Mouse (Mus musculus) midbrain, embryonic 10.5 days (tissue): ENCODE results near the gene Cdc42ep1. TPM values are rescaled to one million over a fixed set of nuclear protein-coding genes. Genes with fewer than 3 reads are reported as not detected.
A peak's percentile ranks its signal among the peaks of the same experiment; 100 is the strongest.

Experiments
- DNase-seq: peaks from one replicate; pipeline ENCODE4 v3.0.0-alpha.2; 2017; ENCODE audit warnings: low spot score
- H3K27ac ChIP-seq: fragments of 300-500 bp; sonication (generic); replicated peaks from 2 replicates; pipeline ENCODE4 v1.5.1; 2016; ENCODE audit warnings: mild to moderate bottlenecking
- H3K27me3 ChIP-seq: fragments of 300-500 bp; sonication (generic); 2 replicates; pipeline ENCODE4 v1.6.1; 2016; ENCODE audit warnings: low read depth, mild to moderate bottlenecking; ENCODE audit not compliant: poor library complexity, severe bottlenecking
- H3K36me3 ChIP-seq: fragments of 300-500 bp; sonication (generic); 2 replicates; pipeline ENCODE4 v1.6.1; 2016; ENCODE audit warnings: mild to moderate bottlenecking, moderate library complexity
- H3K4me1 ChIP-seq: fragments of 300-500 bp; sonication (generic); 2 replicates; pipeline ENCODE4 v1.6.1; 2016
- H3K4me3 ChIP-seq: fragments of 300-500 bp; sonication (generic); 2 replicates; pipeline ENCODE4 v1.5.1; 2016; ENCODE audit warnings: mild to moderate bottlenecking, moderate library complexity
- H3K9me3 ChIP-seq: fragments of 300-500 bp; sonication (generic); replicated peaks from 2 replicates; pipeline ENCODE4 v1.6.1; 2016; ENCODE audit warnings: mild to moderate bottlenecking
- WGBS: fragments of 180-500 bp; shearing (Covaris S2); methylation state at CpG from one replicate; pipeline ENCODE4 v1.1.7; 2016; 5-methylcytosine and 5-hydroxymethylcytosine counted together
- polyA plus RNA-seq: library from polyadenylated mRNA; unstranded; fragments of >200 nt; fragmentation: Nextera tagmentation; extraction: Ambion mirVana; gene quantifications from 2 replicates; pipeline ENCODE4 v1.2.1, GENCODE M21; 2016

Gene Cdc42ep1
- polyA plus RNA-seq, 1 experiment from 2014 or later, result 14.3 TPM

DNA sequence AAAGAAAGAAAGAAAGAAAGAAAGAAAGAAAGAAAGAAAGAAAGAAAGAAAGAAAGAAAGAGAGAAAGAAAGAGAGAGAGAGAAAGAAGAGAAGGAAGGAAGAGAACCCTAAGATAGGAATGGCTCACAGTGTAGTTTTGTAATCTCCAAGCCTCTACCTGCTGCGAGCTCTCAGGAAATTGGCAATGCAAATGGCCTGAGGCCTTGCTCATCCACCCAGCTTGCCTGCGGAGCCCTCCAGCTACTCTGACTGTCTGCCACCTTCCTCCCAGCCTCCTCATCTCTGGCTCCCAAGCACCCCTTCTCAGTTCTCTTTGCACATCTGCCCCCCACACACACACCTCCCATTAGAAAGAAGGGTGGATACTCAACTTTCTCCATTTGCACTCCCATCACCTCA lies 33.4 kb upstream of the Cdc42ep1 start:
- Histone ChIP-seq H3K4me3 (no peak overlapping the region), H3K36me3 (no peaks in the 10 kb centered on the region), H3K9me3 (no peaks in the 10 kb centered on the region), H3K4me1 (peaks cover 16% of the 10 kb centered on the region), H3K27me3 (peaks cover 44% of the 10 kb centered on the region), H3K27ac (no peak overlapping the region)
- DNase-seq, result no peak
- WGBS, result 82% methylated on average over 2 of the region's 2 CpGs

DNA sequence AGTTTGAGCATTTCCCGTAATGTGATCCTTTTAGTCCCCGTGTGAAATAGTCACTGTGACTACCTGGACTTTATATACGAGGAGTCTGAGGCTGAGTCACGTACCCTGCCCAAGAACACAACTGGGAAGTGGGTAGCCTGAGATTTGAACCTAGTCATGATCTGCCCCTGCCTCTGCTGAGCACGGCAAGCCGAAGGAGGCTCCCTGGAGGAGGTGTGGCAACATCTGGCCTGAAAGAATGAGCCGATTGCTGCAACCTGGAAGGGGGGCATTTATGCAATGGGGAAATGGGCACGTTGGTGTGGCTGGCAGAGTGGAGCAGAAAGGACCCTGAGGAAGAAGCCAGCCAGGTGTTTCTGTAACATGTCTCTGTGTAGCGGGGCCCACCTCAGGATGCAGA lies 32.7 kb upstream of the Cdc42ep1 start:
- H3K27ac ChIP-seq, result no peak overlapping the region
- H3K4me3 ChIP-seq, result no peak overlapping the region
- WGBS, result 80% methylated on average over 9 of the region's 9 CpGs
- H3K4me1 ChIP-seq, result peaks cover 8% of the 10 kb centered on the region; the same call in 1 of the 2 replicates
- no peaks in the 10 kb centered on the region for H3K9me3 ChIP-seq
- no peaks in the 10 kb centered on the region for H3K36me3 ChIP-seq
- no peak for DNase-seq
- H3K27me3 ChIP-seq, result peaks cover 37% of the 10 kb centered on the region

DNA sequence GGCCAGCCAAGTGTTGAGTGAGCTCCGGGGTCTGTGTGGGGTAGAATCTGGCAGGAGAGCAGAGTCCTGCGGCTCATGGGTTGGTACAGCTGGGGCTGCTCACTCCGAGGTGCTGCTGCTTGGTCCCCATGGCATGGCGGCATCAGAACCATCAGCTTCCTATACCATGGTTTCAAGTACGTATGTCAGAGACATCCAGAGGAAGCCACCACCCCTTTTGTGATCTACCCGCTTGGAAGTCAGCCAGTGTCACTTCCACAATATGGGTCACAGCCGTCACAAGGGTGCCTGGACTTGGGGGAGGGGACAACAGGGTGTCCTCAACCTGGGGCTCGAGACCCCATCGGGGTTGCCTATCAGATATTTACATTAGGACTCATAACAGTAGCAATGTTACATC lies 32.3 kb upstream of the Cdc42ep1 start:
- WGBS, result 88% methylated on average over 9 of the region's 9 CpGs
- DNase-seq, result no peak
- H3K36me3 ChIP-seq, result no peaks in the 10 kb centered on the region

DNA sequence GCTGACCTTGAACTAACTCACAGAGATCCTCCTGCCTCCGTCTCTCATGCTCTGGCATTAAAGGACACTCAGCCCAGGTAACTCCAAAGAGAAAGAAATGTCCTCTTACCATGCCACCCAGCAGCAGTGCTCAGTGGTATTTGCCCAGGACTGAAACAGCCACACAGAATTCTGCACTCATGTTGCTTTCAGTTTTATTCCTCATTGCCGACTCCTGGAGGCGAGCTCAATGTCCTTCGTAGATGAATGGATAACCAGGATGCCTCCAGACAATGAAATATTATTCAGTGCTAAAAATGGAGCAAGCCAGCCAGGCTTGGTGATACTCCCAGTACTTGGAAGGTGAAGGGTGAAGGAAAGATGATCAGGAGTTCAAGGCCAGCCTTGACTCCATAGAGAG lies 28.8 kb upstream of the Cdc42ep1 start:
- 93% methylated on average over 4 of the region's 4 CpGs for WGBS
- no peaks in the 10 kb centered on the region for H3K4me1 ChIP-seq

More for the DNA sequence above, 32.3 kb upstream of the Cdc42ep1 start:
- Histone ChIP-seq H3K27me3 (peaks cover 33% of the 10 kb centered on the region), H3K4me3 (no peak overlapping the region), H3K9me3 (no peaks in the 10 kb centered on the region), H3K4me1 (peaks cover 8% of the 10 kb centered on the region; the same call in 1 of the 2 replicates), H3K27ac (no peak overlapping the region)

DNA sequence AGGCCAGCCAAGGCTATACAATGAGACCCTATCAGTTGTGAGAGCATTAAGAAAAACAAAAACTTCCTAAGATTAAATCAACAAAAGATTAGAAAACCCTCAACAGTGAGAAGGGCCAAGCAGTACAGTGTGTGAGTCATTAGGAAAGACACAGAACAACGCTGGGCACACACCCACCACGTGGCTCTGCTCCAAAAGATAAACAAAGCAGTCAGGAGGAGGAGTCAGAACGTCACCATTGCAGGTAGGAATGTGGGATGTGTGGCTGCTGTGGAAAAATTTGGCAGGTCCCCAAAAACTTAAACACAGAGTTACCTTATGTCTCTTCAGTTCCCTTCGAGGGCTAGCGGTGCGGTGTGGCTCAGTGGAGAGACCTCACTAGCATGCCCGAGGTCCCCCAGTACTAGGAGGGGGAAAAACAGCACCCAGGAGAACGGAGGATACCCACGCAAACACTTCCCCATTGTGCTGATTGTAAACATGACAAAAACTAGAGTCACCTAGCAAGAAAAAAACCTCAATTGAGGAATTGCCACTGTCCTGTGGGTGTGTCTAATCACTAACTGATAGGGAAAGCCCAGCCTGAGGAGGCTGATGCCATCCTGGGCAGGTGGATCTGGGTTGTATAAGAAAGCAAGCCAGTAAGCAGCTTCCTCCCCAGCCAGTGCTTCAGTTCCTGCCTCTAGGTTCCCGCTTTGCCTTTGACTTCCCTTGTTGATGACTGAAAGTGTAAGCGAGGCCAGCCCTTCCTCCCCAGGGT lies 26.9 kb upstream of the Cdc42ep1 start:
- no peaks in the 10 kb centered on the region for H3K4me1 ChIP-seq
- no peak overlapping the region for H3K27ac ChIP-seq
- 66% methylated on average over 11 of the region's 11 CpGs for WGBS
- no peak for DNase-seq
- H3K9me3 ChIP-seq, result no peaks in the 10 kb centered on the region
- peaks cover 5% of the 10 kb centered on the region for H3K27me3 ChIP-seq
- H3K4me3 ChIP-seq, result no peak overlapping the region
- H3K36me3 ChIP-seq, result no peaks in the 10 kb centered on the region

More for the DNA sequence above, 28.8 kb upstream of the Cdc42ep1 start:
- Histone ChIP-seq H3K27ac (no peak overlapping the region), H3K4me3 (no peak overlapping the region), H3K36me3 (no peaks in the 10 kb centered on the region), H3K27me3 (no peaks in the 10 kb centered on the region), H3K9me3 (no peaks in the 10 kb centered on the region)
- no peak for DNase-seq

DNA sequence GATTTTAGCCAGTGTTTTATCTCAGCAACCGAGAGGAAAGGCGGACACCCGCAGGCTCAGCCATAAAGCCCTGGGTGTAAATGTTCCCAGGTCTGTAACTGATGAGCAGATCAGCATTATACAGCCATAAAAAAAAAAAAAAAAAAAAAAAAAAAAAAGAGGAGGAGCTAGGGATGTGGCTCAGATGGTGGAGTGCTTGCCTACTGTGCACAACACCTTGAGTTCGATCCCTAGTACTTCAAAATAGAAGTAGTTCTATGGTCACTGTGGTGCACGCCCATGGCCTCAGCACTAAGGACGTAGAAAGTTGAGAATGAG lies 26.4 kb upstream of the Cdc42ep1 start:
- no peak for DNase-seq
- H3K36me3 ChIP-seq, result no peaks in the 10 kb centered on the region
- peaks cover 6% of the 10 kb centered on the region for H3K27me3 ChIP-seq
- WGBS, result 81% methylated on average over 6 of the region's 6 CpGs
- H3K4me3 ChIP-seq, result no peak overlapping the region
- no peak overlapping the region for H3K27ac ChIP-seq
- no peaks in the 10 kb centered on the region for H3K4me1 ChIP-seq
- H3K9me3 ChIP-seq, result no peaks in the 10 kb centered on the region

DNA sequence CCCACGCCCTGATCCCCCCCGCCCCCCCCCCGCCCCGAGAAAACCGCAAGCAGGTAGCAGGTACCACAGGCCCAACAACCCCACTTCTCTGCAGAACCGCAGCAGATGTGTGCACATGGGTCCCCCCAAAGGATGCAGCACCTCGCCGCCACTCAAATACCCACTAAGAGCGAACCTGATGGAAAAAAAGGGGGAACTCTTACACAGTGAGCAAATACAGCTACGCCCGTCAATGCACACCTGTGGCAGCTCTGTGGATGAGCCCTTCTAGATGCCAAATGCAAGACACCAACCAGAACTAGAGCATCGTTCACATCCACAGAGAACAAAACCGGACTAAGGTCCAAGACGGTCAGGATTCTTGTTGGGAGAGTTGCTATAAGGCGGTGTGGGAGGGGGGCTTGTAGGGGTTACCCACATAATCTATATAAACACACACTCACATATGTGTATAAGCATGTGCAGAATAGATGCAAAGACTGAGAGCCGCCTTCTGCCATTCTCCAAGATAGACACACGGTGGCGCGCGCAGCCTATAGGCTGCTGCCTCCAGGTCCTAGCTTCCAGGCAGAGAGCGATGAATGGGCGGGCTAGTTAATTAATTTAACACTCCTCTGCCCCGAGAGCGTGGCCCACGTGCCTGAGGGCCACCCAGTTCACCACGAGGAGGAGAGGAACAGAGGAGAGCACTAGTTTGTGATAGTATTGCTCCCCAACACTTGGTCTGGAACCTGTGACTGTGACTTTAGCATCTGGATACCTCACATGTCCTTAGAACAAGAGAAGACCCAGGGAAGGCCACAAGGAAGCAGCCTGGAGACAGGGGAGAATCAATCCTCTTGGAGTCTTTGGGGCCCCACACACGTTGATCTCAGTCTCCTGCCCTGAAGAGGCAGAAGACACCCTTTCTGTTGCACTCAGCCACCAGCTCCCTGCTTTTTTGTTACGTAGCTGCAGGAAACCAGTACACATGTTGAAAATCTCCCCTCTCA lies 15.9 kb upstream of the Cdc42ep1 start:
- 22% methylated on average over 28 of the region's 28 CpGs for WGBS
- peak; percentile 78 for DNase-seq
- Histone ChIP-seq H3K27me3 (peaks cover 31% of the 10 kb centered on the region), H3K4me3 (no peak overlapping the region), H3K9me3 (no peaks in the 10 kb centered on the region), H3K4me1 (peaks cover 23% of the 10 kb centered on the region), H3K36me3 (no peaks in the 10 kb centered on the region), H3K27ac (peak overlapping the region; percentile 49; the same call in 1 of the 2 replicates)

DNA sequence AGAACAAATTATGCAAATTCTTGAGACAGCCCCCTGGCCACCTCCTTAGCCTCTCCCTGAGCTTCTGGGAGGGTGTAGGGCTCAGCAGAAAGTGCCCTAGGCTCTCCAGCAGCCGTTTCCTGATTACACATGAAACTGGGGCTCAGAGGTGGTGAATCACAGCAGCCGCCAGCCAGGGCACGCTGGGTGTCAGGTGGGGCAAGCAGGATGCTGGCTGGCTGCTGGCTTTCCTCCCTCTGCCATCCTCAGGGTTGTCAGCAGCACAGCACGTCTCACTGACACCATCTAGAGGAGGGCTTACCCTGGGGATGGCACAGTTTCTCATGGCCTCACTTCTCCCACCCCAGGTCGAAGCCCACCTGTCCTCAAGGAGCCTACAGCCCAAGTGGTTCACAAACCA lies 14.1 kb upstream of the Cdc42ep1 start:
- DNase-seq, result no peak
- Histone ChIP-seq H3K9me3 (no peaks in the 10 kb centered on the region), H3K27me3 (peaks cover 31% of the 10 kb centered on the region), H3K27ac (peak overlapping the region; percentile 38; the same call in 1 of the 2 replicates), H3K36me3 (no peaks in the 10 kb centered on the region), H3K4me1 (peaks cover 41% of the 10 kb centered on the region), H3K4me3 (no peak overlapping the region)
- WGBS, result 27% methylated on average over 5 of the region's 5 CpGs

DNA sequence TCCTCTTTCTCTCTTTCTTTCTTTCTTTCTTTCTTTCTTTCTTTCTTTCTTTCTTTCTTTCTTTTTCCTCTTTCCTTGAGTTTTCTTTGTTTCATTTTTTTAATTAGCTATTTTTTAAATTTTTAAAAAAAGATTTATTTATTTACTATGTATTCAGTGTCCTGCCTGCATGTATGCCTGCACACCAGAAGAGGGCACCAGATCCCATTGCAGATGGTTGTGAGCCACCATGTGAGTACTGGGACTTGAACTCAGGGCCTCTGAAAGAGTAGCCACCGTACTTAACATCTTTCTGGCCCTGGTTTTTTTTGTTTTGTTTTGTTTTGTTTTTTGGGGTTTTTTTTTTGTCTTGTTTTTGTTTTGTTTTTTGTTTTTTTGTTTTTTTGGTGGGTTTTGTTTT lies 12.8 kb upstream of the Cdc42ep1 start:
- Histone ChIP-seq H3K27ac (no peak overlapping the region), H3K4me3 (no peak overlapping the region), H3K4me1 (peaks cover 54% of the 10 kb centered on the region), H3K27me3 (peaks cover 31% of the 10 kb centered on the region), H3K9me3 (no peaks in the 10 kb centered on the region), H3K36me3 (no peaks in the 10 kb centered on the region)
- DNase-seq, result no peak
- 85% methylated on average over 1 of the region's 1 CpGs for WGBS

DNA sequence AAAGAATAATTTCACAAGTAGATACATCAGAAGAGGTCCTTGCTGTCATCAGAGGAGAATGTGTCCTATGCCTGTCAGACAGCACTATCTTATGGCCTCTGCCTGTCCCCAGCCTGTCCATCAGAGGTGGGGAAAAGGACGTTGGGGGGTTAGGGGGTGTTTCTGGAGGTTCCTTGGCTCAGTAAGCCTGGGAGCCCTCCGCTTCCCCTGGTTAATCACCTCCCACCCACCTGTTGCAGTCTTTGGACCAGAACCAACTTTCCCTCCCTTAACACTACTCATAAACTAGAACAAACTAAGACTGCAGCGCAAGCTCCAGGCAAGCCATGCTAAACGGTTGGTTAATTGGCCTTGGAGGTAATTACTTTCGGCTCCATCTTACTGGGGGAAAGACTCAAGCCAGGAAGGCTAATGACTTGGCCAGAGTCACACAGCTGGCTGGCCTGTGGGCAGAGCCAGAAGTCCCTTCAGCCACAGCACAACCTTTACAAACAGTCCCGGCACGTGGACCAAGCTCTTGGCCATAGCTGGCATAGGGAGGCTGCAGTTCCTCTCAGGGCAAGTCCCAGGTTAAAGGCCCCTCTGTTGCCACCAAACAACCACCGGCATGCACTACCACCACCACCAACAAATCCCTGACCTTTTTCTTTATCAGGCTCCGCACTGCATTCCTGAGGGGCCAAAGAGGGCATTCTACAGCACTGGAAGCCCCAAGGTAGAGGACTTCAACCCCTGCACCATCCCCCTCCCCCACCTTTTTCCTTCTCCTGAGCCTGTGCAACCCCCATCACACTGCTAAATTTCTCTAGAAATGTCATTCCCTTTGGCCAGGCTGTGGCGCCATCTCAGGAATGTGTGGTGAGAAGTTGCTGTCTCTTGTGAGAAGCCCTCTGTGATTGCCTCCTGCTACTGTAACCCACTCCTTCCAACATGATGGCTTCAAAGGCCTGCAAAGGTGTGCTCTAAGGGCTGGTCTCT lies 11.4 kb upstream of the Cdc42ep1 start:
- no peak overlapping the region for H3K4me3 ChIP-seq
- no peak for DNase-seq
- WGBS, result 79% methylated on average over 10 of the region's 10 CpGs
- peak overlapping the region; percentile 90 for H3K27ac ChIP-seq
- H3K4me1 ChIP-seq, result peaks cover 68% of the 10 kb centered on the region
- H3K36me3 ChIP-seq, result no peaks in the 10 kb centered on the region
- no peaks in the 10 kb centered on the region for H3K9me3 ChIP-seq
- peaks cover 25% of the 10 kb centered on the region for H3K27me3 ChIP-seq

DNA sequence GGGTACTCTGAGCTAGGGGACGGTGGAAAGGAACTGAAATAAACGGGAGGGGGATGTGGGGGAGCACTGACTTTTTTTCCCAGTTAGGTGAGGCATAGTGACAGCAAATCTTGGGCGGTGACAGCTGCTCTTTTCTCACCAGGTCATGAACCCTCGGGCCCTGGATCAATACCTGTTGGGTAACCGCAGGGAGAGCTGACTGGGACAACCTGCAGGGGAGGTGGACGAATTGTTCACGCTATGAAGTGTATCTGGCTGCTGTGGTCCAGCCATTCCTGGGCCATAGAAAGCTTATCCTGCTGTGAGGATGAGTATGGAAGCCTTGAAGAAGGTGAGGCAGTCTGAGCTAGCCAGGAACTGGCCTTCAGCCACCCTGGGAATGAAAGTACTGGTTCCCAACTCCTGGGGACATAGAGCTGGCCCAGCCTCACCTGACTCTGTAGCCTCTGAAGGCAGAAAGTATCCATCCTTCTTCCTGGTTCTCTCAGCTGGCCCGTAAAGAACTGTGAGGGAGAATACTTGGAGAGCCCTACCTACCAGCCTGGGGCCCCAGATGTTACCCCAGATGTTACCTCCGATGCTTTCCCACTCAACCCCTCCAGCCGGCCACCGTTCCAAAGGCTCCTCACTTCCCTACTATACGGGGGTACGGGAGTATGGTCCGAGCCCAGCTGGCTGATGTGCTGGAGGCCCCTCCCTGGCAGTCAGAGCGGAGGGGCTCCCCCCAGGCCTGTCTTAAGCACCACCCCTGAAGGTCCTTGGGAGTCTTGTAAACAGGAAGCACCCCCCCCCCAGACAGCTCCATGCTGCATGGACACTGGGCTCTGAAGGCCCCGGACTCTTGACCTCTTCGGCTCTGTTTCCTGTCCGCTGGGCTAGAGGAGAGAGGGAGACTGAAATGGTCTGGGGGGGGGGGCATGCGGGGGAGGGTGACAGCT lies 10.4 kb upstream of the Cdc42ep1 start:
- DNase-seq, result peak; percentile 49
- peaks cover 68% of the 10 kb centered on the region for H3K4me1 ChIP-seq
- no peaks in the 10 kb centered on the region for H3K36me3 ChIP-seq
- H3K27me3 ChIP-seq, result peaks cover 18% of the 10 kb centered on the region
- H3K9me3 ChIP-seq, result 0 out of 2 replicates have a peak, but pooled peaks cover 5% of the 10 kb centered on the region
- WGBS, result 48% methylated on average over 19 of the region's 19 CpGs
- peak overlapping the region; percentile 28; the same call in 1 of the 2 replicates for H3K4me3 ChIP-seq
- H3K27ac ChIP-seq, result peak overlapping the region; percentile 90
